Mouse (Mus musculus) adrenal gland (tissue): ENCODE measurements around the gene Gm4513.
"Not testable (repeated sequence)": the region's sequence is repeated elsewhere in the genome, so short reads cannot be mapped to it uniquely, and the experiment has no call there.

ENCODE experiments used
- intact Hi-C: fragments of 180-260 bp; cut with DNase I; formaldehyde crosslinking; loops from one replicate; pipeline ENCODE4 v1.15.1; 2025
- long read RNA-seq, 2 experiments: library from polyadenylated mRNA; unstranded; transcript quantifications; one replicate each; pipeline ENCODE4 v2.0.0; 2020; ENCODE audit warnings: borderline replicate concordance in 1 of 2; ENCODE audit not compliant: insufficient replicate concordance in 1 of 2

Gene Gm4513
- long read RNA-seq, experiment 1: 0 reads
- long read RNA-seq, experiment 2: 0 reads

- intact Hi-C loops: not testable (repeated sequence)
These were observed at the start of gene Gm4513 for GRCm38 (mm10) chr7:20598921-20599320. Gene Gm4513 (minus strand): TSS chr7:20599021.

- intact Hi-C loops: not testable (repeated sequence)
These were observed 22.7 kb downstream of the Gm4513 start, which contains the start of gene Gm4141 for GRCm38 (mm10) chr7:20576141-20576540. Gene Gm4141 (minus strand): TSS chr7:20576241.

GRCm38 (mm10) chr7:20545657-20546056 is 53.2 kb downstream of the Gm4513 start, which contains the start of gene Gm5726:
Gene Gm5726 (minus strand): TSS chr7:20545757.
- intact Hi-C loops: not testable (repeated sequence)
